Mouse (Mus musculus) MEL (cell line): ENCODE data around the gene Rpl14.

Experiments used
- BHLHE40 ChIP-seq: IDR thresholded peaks from 2 replicates; pipeline ENCODE4 v1.6.1; 2012; ENCODE audit warnings: low read depth, mild to moderate bottlenecking, inconsistent platforms, low read length, improper control_type of control experiment, borderline replicate concordance
- CTCF ChIP-seq, 3 experiments: IDR thresholded peaks in 2 of 3; conservative IDR thresholded peaks in 1 of 3; 2 replicates each; pipeline ENCODE4 v1.5.1; 2011 to 2012; ENCODE audit warnings: low read length in 3 of 3, low read depth in 2 of 3, mild to moderate bottlenecking in 2 of 3, improper control_type of control experiment in 1 of 3, inconsistent platforms in 1 of 3, mixed read lengths in 1 of 3, moderate library complexity in 1 of 3; ENCODE audit not compliant: control insufficient read depth in 1 of 3, insufficient read depth in 1 of 3, poor library complexity in 1 of 3, severe bottlenecking in 1 of 3
- E2F4 ChIP-seq: IDR thresholded peaks from 2 replicates; pipeline ENCODE4 v1.6.1; 2011; ENCODE audit warnings: low read depth, low read length, improper control_type of control experiment, borderline replicate concordance
- EP300 ChIP-seq, 2 experiments: IDR thresholded peaks; 2 replicates each; pipeline ENCODE4 v1.6.1; 2011; ENCODE audit warnings: improper control_type of control experiment in 2 of 2, low read length in 2 of 2, low read depth in 1 of 2, mild to moderate bottlenecking in 1 of 2
- HCFC1 ChIP-seq: IDR thresholded peaks from 2 replicates; pipeline ENCODE4 v1.6.1; 2012; ENCODE audit warnings: low read depth, mild to moderate bottlenecking, inconsistent platforms, low read length, improper control_type of control experiment, moderate library complexity
- MYB ChIP-seq: IDR thresholded peaks from 2 replicates; pipeline ENCODE4 v1.6.1; 2011; ENCODE audit warnings: mild to moderate bottlenecking, low read depth, low read length, improper control_type of control experiment
- NRF1 ChIP-seq: IDR thresholded peaks from 2 replicates; pipeline ENCODE4 v1.6.1; 2014; ENCODE audit warnings: low read depth, mild to moderate bottlenecking, inconsistent platforms, low read length, improper control_type of control experiment, moderate library complexity; ENCODE audit not compliant: poor library complexity, insufficient read depth, severe bottlenecking
- POLR2A ChIP-seq, 2 experiments: IDR thresholded peaks; 2 replicates each; pipeline ENCODE4 v1.6.1; 2011 to 2012; ENCODE audit warnings: low read length in 2 of 2, mild to moderate bottlenecking in 2 of 2, control low read depth in 1 of 2, improper control_type of control experiment in 1 of 2, low read depth in 1 of 2, moderate library complexity in 1 of 2; ENCODE audit not compliant: control insufficient read depth in 1 of 2, insufficient read depth in 1 of 2, poor library complexity in 1 of 2
- POLR2AphosphoS5 ChIP-seq: IDR thresholded peaks from 2 replicates; pipeline ENCODE4 v1.6.1; 2012; ENCODE audit warnings: low read depth, borderline replicate concordance, mild to moderate bottlenecking, inconsistent platforms, low read length, moderate library complexity, mixed read lengths
- RCOR1 ChIP-seq: IDR thresholded peaks from 2 replicates; pipeline ENCODE4 v1.6.1; 2012; ENCODE audit warnings: low read depth, mild to moderate bottlenecking, inconsistent platforms, low read length, improper control_type of control experiment
- SMC3 ChIP-seq: IDR thresholded peaks from 2 replicates; pipeline ENCODE4 v1.6.1; 2011; ENCODE audit warnings: low read depth, low read length, improper control_type of control experiment
- USF1 ChIP-seq: IDR thresholded peaks from 2 replicates; pipeline ENCODE4 v1.6.1; 2014; ENCODE audit warnings: low read depth, mild to moderate bottlenecking, inconsistent platforms, low read length, improper control_type of control experiment, moderate library complexity

GRCm38 (mm10) chr9:120528815-120529510 lies 42.3 kb upstream of the Rpl14 start:
- no peak for TF ChIP-seq CTCF (IDR thresholded peaks at IDR 0.05 in 2 of 3, conservative IDR thresholded peaks at IDR 0.05 in 1 of 3; ENCODE audit: control insufficient read depth in 1 of 3, insufficient read depth in 1 of 3, low read depth in 2 of 3, low read length in 3 of 3, poor library complexity in 1 of 3, severe bottlenecking in 1 of 3)
- no peak for TF ChIP-seq EP300 (IDR thresholded peaks at IDR 0.05; ENCODE audit: low read depth in 1 of 2, low read length in 2 of 2)
- TF ChIP-seq NRF1, result no peak
- TF ChIP-seq POLR2A (IDR thresholded peaks at IDR 0.05; ENCODE audit: control insufficient read depth in 1 of 2, insufficient read depth in 1 of 2, low read depth in 1 of 2, low read length in 2 of 2, poor library complexity in 1 of 2), result no peak
- TF ChIP-seq E2F4, result no peak
- no peak for TF ChIP-seq POLR2AphosphoS5
- no peak for TF ChIP-seq BHLHE40
- TF ChIP-seq SMC3, result no peak
- TF ChIP-seq RCOR1, result no peak; the same call in 1 of the 2 replicates
- TF ChIP-seq USF1, result 0 out of 2 replicates have a peak, but pooled peaks have one; percentile 13
- no peak for TF ChIP-seq HCFC1
- TF ChIP-seq MYB, result no peak
